11 mouse cellular contexts compared by ENCODE assay signal in genomic region chr1:172515396-172515795, GRCm38 (mm10). TPM values are rescaled to one million over a fixed set of nuclear protein-coding genes. Genes with fewer than 3 reads are reported as not detected.
DNase-seq lines count a peak whose midpoint lies in the region; ATAC-seq lines count a peak whose summit lies in the region.
"Had no signal": no experiment of that assay in that cellular context is flagged by ENCODE, and none has a peak within 500 bp of the region (broad histone marks: within the 10 kb centered on the region; RNA-seq: fewer than 3 reads in every experiment).

No protein-coding gene starts in this region.

- no peak overlapping the region for H3K9ac ChIP-seq in neural tube, embryonic 15.5 days (replicated peaks)
- H3K9ac ChIP-seq in kidney, embryonic 16.5 days (replicated peaks; ENCODE audit: low read length), result no peak overlapping the region
- H3K9ac ChIP-seq: embryonic facial prominence, embryonic 13.5 days; midbrain, embryonic 13.5 days had no signal

- H3K4me3 ChIP-seq in neural tube, embryonic 15.5 days (replicated peaks), result no peak overlapping the region
- no peak overlapping the region for H3K4me3 ChIP-seq in brown adipose tissue, adult 24 weeks (ENCODE audit: insufficient read depth, low read depth, low read length)
- H3K4me3 ChIP-seq in kidney, embryonic 16.5 days (ENCODE audit: low read length), result no peak overlapping the region
- peak overlapping the region; percentile 84 for H3K4me3 ChIP-seq in megakaryocyte, embryonic 14.5 days (replicated peaks)
- H3K4me3 ChIP-seq: embryonic facial prominence, embryonic 13.5 days; midbrain, embryonic 13.5 days had no signal

- H3K36me3 ChIP-seq in neural tube, embryonic 15.5 days, result no peaks in the 10 kb centered on the region
- no peaks in the 10 kb centered on the region for H3K36me3 ChIP-seq in kidney, embryonic 16.5 days (ENCODE audit: insufficient read depth, low read length)
- H3K36me3 ChIP-seq in megakaryocyte, embryonic 14.5 days (replicated peaks; ENCODE audit: low read length), result peaks cover 26% of the 10 kb centered on the region
- H3K36me3 ChIP-seq: embryonic facial prominence, embryonic 13.5 days; midbrain, embryonic 13.5 days had no signal

- H3K4me2 ChIP-seq in neural tube, embryonic 15.5 days, result no peak overlapping the region
- H3K4me2 ChIP-seq in kidney, embryonic 16.5 days (replicated peaks; ENCODE audit: low read depth, low read length), result no peak overlapping the region
- H3K4me2 ChIP-seq: embryonic facial prominence, embryonic 13.5 days; midbrain, embryonic 13.5 days had no signal

- WGBS in neural tube, embryonic 15.5 days, result 48% methylated on average over 1 of the region's 1 CpGs
- 35% methylated on average over 1 of the region's 1 CpGs for whole genome bisulfite sequencing in kidney, embryonic 16.5 days

- H3K9me3 ChIP-seq in neural tube, embryonic 15.5 days (replicated peaks), result no peaks in the 10 kb centered on the region
- H3K9me3 ChIP-seq in kidney, embryonic 16.5 days (ENCODE audit: low read length), result peaks cover 4% of the 10 kb centered on the region; the same call in 1 of the 2 replicates
- H3K9me3 ChIP-seq in megakaryocyte, embryonic 14.5 days, result peaks cover 5% of the 10 kb centered on the region; the same call in 1 of the 2 replicates

- no peaks in the 10 kb centered on the region for H3K27me3 ChIP-seq in neural tube, embryonic 15.5 days (replicated peaks)
- no peaks in the 10 kb centered on the region for H3K27me3 ChIP-seq in kidney, embryonic 16.5 days (ENCODE audit: insufficient read depth, low read length)
- no peaks in the 10 kb centered on the region for H3K27me3 ChIP-seq in megakaryocyte, embryonic 14.5 days (replicated peaks)
- H3K27me3 ChIP-seq: embryonic facial prominence, embryonic 13.5 days; midbrain, embryonic 13.5 days had no signal

- no peak for ATAC-seq in neural tube, embryonic 15.5 days (ENCODE audit: low FRiP score)
- ATAC-seq in kidney, embryonic 16.5 days (ENCODE audit: low FRiP score, low TSS enrichment), result 0 out of 2 replicates have a peak, but pooled peaks have one; percentile 5
- ATAC-seq in activated CD4-positive, CD25-positive, alpha-beta regulatory T cell, adult 4 months, result no peak
- ATAC-seq: midbrain, embryonic 13.5 days had no signal

- 0 out of 2 replicates have a peak overlapping the region, but pooled peaks have one; percentile 18 for H3K27ac ChIP-seq in neural tube, embryonic 15.5 days (replicated peaks)
- peak overlapping the region; percentile 58 for H3K27ac ChIP-seq in brown adipose tissue, adult 24 weeks (replicated peaks; ENCODE audit: low read depth, low read length)
- H3K27ac ChIP-seq in kidney, embryonic 16.5 days (ENCODE audit: low read length), result peak overlapping the region; percentile 79; the same call in 1 of the 2 replicates
- H3K27ac ChIP-seq: embryonic facial prominence, embryonic 13.5 days; midbrain, embryonic 13.5 days had no signal

- H3K4me1 ChIP-seq in neural tube, embryonic 15.5 days, result peaks cover 19% of the 10 kb centered on the region
- H3K4me1 ChIP-seq in brown adipose tissue, adult 24 weeks (ENCODE audit: control insufficient read depth, insufficient read depth, insufficient read length, low read length), result peaks cover 36% of the 10 kb centered on the region; the same call in 1 of the 2 replicates
- peaks cover 34% of the 10 kb centered on the region for H3K4me1 ChIP-seq in kidney, embryonic 16.5 days (ENCODE audit: insufficient read depth, low read length)
- peaks cover 79% of the 10 kb centered on the region for H3K4me1 ChIP-seq in megakaryocyte, embryonic 14.5 days

- DNase-seq in neural tube, embryonic 10.5 days (ENCODE audit: extremely low spot score, low spot score), result no peak
- DNase-seq in cerebellum, adult 11-12 months, result no peak
- no peak for DNase-seq in adipocyte (ENCODE audit: low spot score)

RNA-seq across cellular contexts. Expression of gene Cfap45, which starts 5.2 kb away (rescaled TPM):
- 3.8 and 4.3 TPM in 2 replicates for polyA plus RNA-seq in neural tube, embryonic 15.5 days (2015; fragmentation: Nextera tagmentation; extraction: Ambion mirVana)
- not detected in 2 replicates for polyA plus RNA-seq in brown adipose tissue, adult 24 weeks (2012; ENCODE audit: insufficient read depth, insufficient read length, missing spikeins)
- 1.9 and 2.5 TPM in 2 replicates for polyA plus RNA-seq in kidney, embryonic 16.5 days (2015; fragmentation: Nextera tagmentation; extraction: Ambion mirVana)
- 0.93 TPM in 1 of 2 replicates, not detected in the other for polyA plus RNA-seq in megakaryocyte, embryonic 14.5 days (2012; ENCODE audit: insufficient read depth, low replicate concordance)
- polyA plus RNA-seq in activated CD4-positive, CD25-positive, alpha-beta regulatory T cell, adult 4 months (2017; shearing (Covaris generic)), result under 1 TPM; 0.09 to 0.75 TPM

RNA-seq across cellular contexts. Expression of gene Tagln2, which starts 15.5 kb away (rescaled TPM):
- 140 and 198 TPM in 2 replicates for polyA plus RNA-seq in neural tube, embryonic 15.5 days (2015; fragmentation: Nextera tagmentation; extraction: Ambion mirVana)
- polyA plus RNA-seq in brown adipose tissue, adult 24 weeks (2012; ENCODE audit: insufficient read depth, insufficient read length, missing spikeins), result 26.2 and 29.3 TPM in 2 replicates
- polyA plus RNA-seq in kidney, embryonic 16.5 days (2015; fragmentation: Nextera tagmentation; extraction: Ambion mirVana), result 280 and 282 TPM in 2 replicates
- polyA plus RNA-seq in megakaryocyte, embryonic 14.5 days (2012; ENCODE audit: insufficient read depth, low replicate concordance), result 725 and 2,302 TPM in 2 replicates
- polyA plus RNA-seq in activated CD4-positive, CD25-positive, alpha-beta regulatory T cell, adult 4 months (2017; shearing (Covaris generic)), result 100 to 1,000 TPM; 319 to 387 TPM

RNA-seq across cellular contexts. Expression of gene Igsf9, which starts 33.8 kb away (rescaled TPM):
- 38.9 TPM in 2 replicates for polyA plus RNA-seq in neural tube, embryonic 15.5 days (2015; fragmentation: Nextera tagmentation; extraction: Ambion mirVana)
- 0.96 TPM in 1 of 2 replicates, not detected in the other for polyA plus RNA-seq in brown adipose tissue, adult 24 weeks (2012; ENCODE audit: insufficient read depth, insufficient read length, missing spikeins)
- polyA plus RNA-seq in kidney, embryonic 16.5 days (2015; fragmentation: Nextera tagmentation; extraction: Ambion mirVana), result 45.7 and 58.1 TPM in 2 replicates
- polyA plus RNA-seq in megakaryocyte, embryonic 14.5 days (2012; ENCODE audit: insufficient read depth, low replicate concordance), result 0.41 and 0.68 TPM in 2 replicates
- not detected for polyA plus RNA-seq in activated CD4-positive, CD25-positive, alpha-beta regulatory T cell, adult 4 months (2017; shearing (Covaris generic))

RNA-seq across cellular contexts. Expression of gene Slamf9, which starts 40.2 kb away (rescaled TPM):
- 0.36 and 0.38 TPM in 2 replicates for polyA plus RNA-seq in neural tube, embryonic 15.5 days (2015; fragmentation: Nextera tagmentation; extraction: Ambion mirVana)
- 3.5 and 4.5 TPM in 2 replicates for polyA plus RNA-seq in brown adipose tissue, adult 24 weeks (2012; ENCODE audit: insufficient read depth, insufficient read length, missing spikeins)
- 1.0 and 1.7 TPM in 2 replicates for polyA plus RNA-seq in kidney, embryonic 16.5 days (2015; fragmentation: Nextera tagmentation; extraction: Ambion mirVana)
- not detected in 2 replicates for polyA plus RNA-seq in megakaryocyte, embryonic 14.5 days (2012; ENCODE audit: insufficient read depth, low replicate concordance)
- polyA plus RNA-seq in activated CD4-positive, CD25-positive, alpha-beta regulatory T cell, adult 4 months (2017; shearing (Covaris generic)), result under 1 TPM in 1 of 2 experiments, not detected in 1; 0.25 TPM
- polyA plus RNA-seq: embryonic facial prominence, embryonic 13.5 days had no signal

RNA-seq across cellular contexts. Expression of gene Vsig8, which starts 40.3 kb away (rescaled TPM):
- polyA plus RNA-seq in neural tube, embryonic 15.5 days (2015; fragmentation: Nextera tagmentation; extraction: Ambion mirVana), result 1.4 and 1.9 TPM in 2 replicates
- polyA plus RNA-seq in brown adipose tissue, adult 24 weeks (2012; ENCODE audit: insufficient read depth, insufficient read length, missing spikeins), result not detected in 2 replicates
- 0.34 and 0.68 TPM in 2 replicates for polyA plus RNA-seq in kidney, embryonic 16.5 days (2015; fragmentation: Nextera tagmentation; extraction: Ambion mirVana)
- not detected in 2 replicates for polyA plus RNA-seq in megakaryocyte, embryonic 14.5 days (2012; ENCODE audit: insufficient read depth, low replicate concordance)
- polyA plus RNA-seq in activated CD4-positive, CD25-positive, alpha-beta regulatory T cell, adult 4 months (2017; shearing (Covaris generic)), result not detected
- polyA plus RNA-seq: limb, embryonic 11.5 days had no signal

Comparison
In these comparisons a context has a peak if more than half of its experiments do, and no peak if none do; other contexts are left out.
1. H3K27ac ChIP-seq: peak in every context shown above with its lines; median percentile 79 in kidney, embryonic 16.5 days; 58 in brown adipose tissue, adult 24 weeks; 18 in neural tube, embryonic 15.5 days.
2. RNA of gene Igsf9, which starts 33.8 kb away (polyA plus RNA-seq): 45.7 to 58.1 TPM in kidney, embryonic 16.5 days and 38.9 TPM in neural tube, embryonic 15.5 days; 0.41 to 0.68 TPM in megakaryocyte, embryonic 14.5 days, 0.96 TPM in brown adipose tissue, adult 24 weeks and not detected in activated CD4-positive, CD25-positive, alpha-beta regulatory T cell, adult 4 months; every median in the first group is over 10 times any median in the second.